Mouse (Mus musculus): Measurements from ENCODE around the gene Mipol1.
"Not testable (repeated sequence)": the region's sequence is repeated elsewhere in the genome, so short reads cannot be mapped to it uniquely, and the experiment has no call there.

DNA sequence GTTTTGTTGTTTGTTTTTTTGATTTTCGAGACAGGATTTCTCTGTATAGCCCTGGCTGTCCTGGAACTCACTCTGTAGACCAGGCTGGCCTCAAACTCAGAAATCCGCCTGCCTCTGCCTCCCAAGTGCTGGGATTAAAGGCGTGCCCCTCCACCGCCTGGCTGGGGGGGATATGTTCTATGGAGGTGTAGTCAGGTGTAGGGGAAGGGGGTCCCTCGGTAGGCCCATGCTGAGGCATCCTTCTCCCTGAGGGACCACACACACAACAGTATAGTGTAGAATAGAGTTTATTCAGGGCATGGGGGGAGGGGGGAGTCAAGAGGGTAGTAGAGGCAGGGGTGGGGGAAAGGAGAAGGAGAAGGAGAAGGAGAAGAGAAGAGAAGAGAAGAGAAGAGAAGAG is 17.8 kb upstream of the Mipol1 start:
- TF ChIP-seq GATA1 (IDR thresholded peaks at IDR 0.05; ENCODE audit: borderline replicate concordance, low read length); FLI1 (IDR thresholded peaks at IDR 0.05; ENCODE audit: low read length): not testable (repeated sequence)
